Mouse (Mus musculus) forebrain, embryonic 12.5 days (tissue): ENCODE measurements around the gene Tmem251. TPM values are rescaled to one million over a fixed set of nuclear protein-coding genes. Genes with fewer than 3 reads are reported as not detected.

Source experiments
- ATAC-seq: fragments of 200-750 bp; cut with Nextera tagmentation; 2 replicates; pipeline ENCODE4 v1.8.0; 2017; ENCODE audit warnings: moderate TSS enrichment; ENCODE audit not compliant: low FRiP score
- H3K27ac ChIP-seq: fragments of 300-500 bp; sonication (generic); 2 replicates; pipeline ENCODE4 v1.5.1; 2016; ENCODE audit warnings: mild to moderate bottlenecking
- H3K27me3 ChIP-seq: fragments of 300-500 bp; sonication (generic); 2 replicates; pipeline ENCODE4 v1.6.1; 2016; ENCODE audit warnings: mild to moderate bottlenecking
- H3K36me3 ChIP-seq: fragments of 300-500 bp; sonication (generic); replicated peaks from 2 replicates; pipeline ENCODE4 v1.6.1; 2016; ENCODE audit warnings: mild to moderate bottlenecking
- H3K4me1 ChIP-seq: fragments of 300-500 bp; sonication (generic); 2 replicates; pipeline ENCODE4 v1.6.1; 2016
- H3K4me2 ChIP-seq: fragments of 300-500 bp; sonication (generic); 2 replicates; pipeline ENCODE4 v1.6.1; 2016; ENCODE audit warnings: mild to moderate bottlenecking, moderate library complexity
- H3K4me3 ChIP-seq: fragments of 300-500 bp; sonication (generic); replicated peaks from 2 replicates; pipeline ENCODE4 v1.5.1; 2016; ENCODE audit warnings: mild to moderate bottlenecking
- H3K9ac ChIP-seq: fragments of 300-500 bp; sonication (generic); 2 replicates; pipeline ENCODE4 v1.6.1; 2016; ENCODE audit warnings: mild to moderate bottlenecking
- H3K9me3 ChIP-seq: fragments of 300-500 bp; sonication (generic); 2 replicates; pipeline ENCODE4 v1.6.1; 2016
- WGBS: fragments of 180-500 bp; shearing (Covaris S2); methylation state at CpG from one replicate; pipeline ENCODE4 v1.1.7; 2016; 5-methylcytosine and 5-hydroxymethylcytosine counted together
- polyA plus RNA-seq: library from polyadenylated mRNA; unstranded; fragments of >200 nt; fragmentation: Nextera tagmentation; extraction: Ambion mirVana; gene quantifications from 2 replicates; pipeline ENCODE4 v1.2.1, GENCODE M21; 2016

Gene Tmem251
- polyA plus RNA-seq, 1 experiment from 2014 or later: 12.0 TPM

DNA sequence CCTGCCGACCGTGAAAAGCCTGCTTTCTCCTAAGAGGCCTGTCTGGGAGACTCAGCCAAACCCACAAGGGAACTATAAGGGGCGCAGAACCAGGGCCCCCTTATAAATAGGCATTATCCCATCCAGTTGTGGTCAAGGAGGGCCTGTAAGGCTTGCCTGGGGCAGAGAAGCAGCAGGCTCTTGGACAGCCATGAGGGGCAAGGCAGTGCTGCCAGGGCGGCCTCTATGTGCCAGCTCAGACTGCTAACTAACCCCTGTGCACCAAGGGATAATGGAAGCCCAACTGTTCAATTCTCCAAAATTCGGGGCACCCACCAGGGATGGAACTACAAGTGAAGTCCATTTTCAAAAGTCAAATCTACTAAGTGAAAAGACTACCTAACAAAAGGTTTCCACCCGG lies 40.1 kb upstream of the Tmem251 start:
- peak overlapping the region; percentile 83 for H3K9ac ChIP-seq
- peak overlapping the region; percentile 91 for H3K4me2 ChIP-seq
- no peaks in the 10 kb centered on the region for H3K36me3 ChIP-seq
- peak overlapping the region; percentile 71 for H3K27ac ChIP-seq
- H3K4me3 ChIP-seq: peak overlapping the region; percentile 82
- no peaks in the 10 kb centered on the region for H3K9me3 ChIP-seq
- no peak for ATAC-seq
- peaks cover 14% of the 10 kb centered on the region; the same call in 1 of the 2 replicates for H3K27me3 ChIP-seq
- 23% methylated on average over 6 of the region's 6 CpGs for WGBS
- H3K4me1 ChIP-seq: peaks cover 59% of the 10 kb centered on the region

DNA sequence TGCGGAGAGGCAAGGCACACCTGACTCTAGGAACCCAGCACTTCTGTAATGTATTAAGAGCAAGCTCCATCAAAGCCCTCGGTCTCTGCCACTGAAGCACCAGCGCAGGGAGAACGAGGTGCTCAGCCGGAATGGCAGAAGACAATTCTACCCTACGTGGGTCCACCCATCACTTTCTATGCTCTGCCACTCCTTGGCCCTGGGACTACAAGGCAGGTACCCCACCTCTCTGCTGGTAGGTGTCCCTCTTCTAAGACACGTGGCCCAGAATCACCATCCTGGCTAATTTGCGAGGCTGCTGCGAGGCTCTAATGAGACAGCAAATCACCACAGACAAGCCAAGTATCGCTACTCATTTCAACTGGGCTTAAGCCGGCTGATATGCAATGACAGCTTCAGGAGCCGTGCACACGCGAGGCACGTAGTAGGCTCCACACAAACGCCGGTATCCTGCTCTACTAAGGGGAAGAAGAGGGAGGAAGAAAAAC lies 39.6 kb upstream of the Tmem251 start:
- peak; percentile 17 for ATAC-seq
- H3K36me3 ChIP-seq: no peaks in the 10 kb centered on the region
- peak overlapping the region; percentile 83 for H3K9ac ChIP-seq
- peaks cover 14% of the 10 kb centered on the region; the same call in 1 of the 2 replicates for H3K27me3 ChIP-seq
- peak overlapping the region; percentile 82 for H3K4me3 ChIP-seq
- H3K27ac ChIP-seq: peak overlapping the region; percentile 75
- WGBS: 2% methylated on average over 17 of the region's 17 CpGs
- H3K4me2 ChIP-seq: peak overlapping the region; percentile 91
- H3K9me3 ChIP-seq: no peaks in the 10 kb centered on the region
- peaks cover 54% of the 10 kb centered on the region for H3K4me1 ChIP-seq

DNA sequence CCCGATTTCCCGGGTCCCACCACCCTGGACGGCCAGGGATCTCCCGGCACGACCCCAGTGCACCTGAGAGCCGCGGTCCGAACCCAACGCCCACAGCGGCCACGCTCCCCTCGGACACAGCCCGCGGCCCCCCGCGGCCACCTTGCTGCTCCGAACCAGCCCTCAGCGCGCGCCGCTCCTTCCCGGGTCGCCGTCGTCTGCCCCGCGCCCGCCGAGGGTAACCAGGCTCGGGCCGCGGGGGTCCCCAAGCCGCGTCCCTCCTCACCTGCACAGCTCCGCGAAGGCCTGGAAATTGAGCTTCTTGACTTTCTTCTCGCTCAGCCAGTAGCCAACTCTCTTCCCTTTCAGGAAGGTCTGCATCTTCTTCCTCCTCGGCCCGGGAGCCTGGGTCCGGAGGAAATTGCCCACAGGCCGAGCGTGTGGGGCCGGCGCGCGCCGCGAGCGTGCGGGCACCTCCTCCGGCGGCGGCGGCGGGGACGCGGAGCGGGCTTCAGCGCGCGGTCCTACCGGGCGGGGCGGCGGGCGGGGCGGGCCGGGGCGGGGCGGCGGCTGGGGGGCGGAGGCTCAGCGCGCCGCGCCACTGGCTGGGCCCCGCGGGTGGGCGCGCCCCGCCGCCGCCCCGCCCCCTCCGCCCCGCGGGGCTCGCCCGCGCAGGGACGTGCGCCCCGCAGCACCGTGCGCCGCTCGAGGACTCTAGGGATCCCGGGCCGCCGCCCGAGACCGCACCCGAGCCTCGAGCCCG lies 38.9 kb upstream of the Tmem251 start, which contains the start of gene Itpk1:
Gene Itpk1, minus strand, starts transcription at position 474 of the 742 bp plus-strand sequence.
- H3K9ac ChIP-seq: peak within 1 kb of the TSS; percentile 83
- WGBS: under 1% methylated on average over 66 of the region's 105 CpGs
- H3K36me3 ChIP-seq: no peaks in the 10 kb centered on the region
- peaks cover 47% of the 10 kb centered on the region for H3K4me1 ChIP-seq
- no peaks in the 10 kb centered on the region for H3K9me3 ChIP-seq
- peak within 1 kb of the TSS; percentile 86 for H3K27ac ChIP-seq
- peaks cover 14% of the 10 kb centered on the region; the same call in 1 of the 2 replicates for H3K27me3 ChIP-seq
- peak; percentile 90 for ATAC-seq
- peak within 1 kb of the TSS; percentile 82 for H3K4me3 ChIP-seq
- H3K4me2 ChIP-seq: peak within 1 kb of the TSS; percentile 91

DNA sequence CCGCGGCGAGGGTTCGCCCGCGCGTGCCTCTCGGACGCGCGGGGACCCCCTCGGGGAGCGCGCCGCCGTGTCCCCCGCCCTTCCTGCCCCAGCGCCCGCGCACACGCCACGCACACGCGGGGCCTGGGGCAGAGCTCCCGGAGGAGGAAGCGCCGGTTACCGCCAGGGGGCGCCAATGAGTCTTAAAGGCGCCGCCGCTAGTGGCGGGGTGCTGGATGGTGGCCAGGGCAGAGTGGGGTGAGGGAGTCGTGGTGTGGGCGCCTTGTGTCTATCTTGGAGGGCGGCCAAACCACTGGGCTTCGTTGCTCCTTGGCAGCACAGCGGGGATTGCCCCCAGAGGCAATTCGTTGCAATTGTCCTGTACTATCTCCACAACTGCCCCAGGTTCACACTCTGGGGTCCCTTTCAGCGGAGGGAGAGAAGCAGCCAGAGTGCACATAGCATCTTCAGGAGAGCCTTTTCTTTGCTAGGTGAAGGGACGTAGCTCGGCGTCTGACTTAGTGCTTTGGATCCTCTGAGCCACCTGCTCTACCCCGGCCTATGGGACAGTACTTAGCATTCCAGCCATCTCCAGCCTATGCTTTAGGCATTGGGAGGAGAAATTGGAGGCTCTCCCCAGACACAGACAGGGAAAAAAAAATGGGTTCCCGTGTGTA lies 38.2 kb upstream of the Tmem251 start:
- no peaks in the 10 kb centered on the region for H3K9me3 ChIP-seq
- H3K4me2 ChIP-seq: peak overlapping the region; percentile 91
- H3K4me1 ChIP-seq: peaks cover 41% of the 10 kb centered on the region
- H3K36me3 ChIP-seq: no peaks in the 10 kb centered on the region
- WGBS: 2% methylated on average over 45 of the region's 45 CpGs
- H3K4me3 ChIP-seq: peak overlapping the region; percentile 82
- H3K27ac ChIP-seq: peak overlapping the region; percentile 86
- ATAC-seq: peak; percentile 82
- H3K9ac ChIP-seq: peak overlapping the region; percentile 83
- peaks cover 14% of the 10 kb centered on the region; the same call in 1 of the 2 replicates for H3K27me3 ChIP-seq

DNA sequence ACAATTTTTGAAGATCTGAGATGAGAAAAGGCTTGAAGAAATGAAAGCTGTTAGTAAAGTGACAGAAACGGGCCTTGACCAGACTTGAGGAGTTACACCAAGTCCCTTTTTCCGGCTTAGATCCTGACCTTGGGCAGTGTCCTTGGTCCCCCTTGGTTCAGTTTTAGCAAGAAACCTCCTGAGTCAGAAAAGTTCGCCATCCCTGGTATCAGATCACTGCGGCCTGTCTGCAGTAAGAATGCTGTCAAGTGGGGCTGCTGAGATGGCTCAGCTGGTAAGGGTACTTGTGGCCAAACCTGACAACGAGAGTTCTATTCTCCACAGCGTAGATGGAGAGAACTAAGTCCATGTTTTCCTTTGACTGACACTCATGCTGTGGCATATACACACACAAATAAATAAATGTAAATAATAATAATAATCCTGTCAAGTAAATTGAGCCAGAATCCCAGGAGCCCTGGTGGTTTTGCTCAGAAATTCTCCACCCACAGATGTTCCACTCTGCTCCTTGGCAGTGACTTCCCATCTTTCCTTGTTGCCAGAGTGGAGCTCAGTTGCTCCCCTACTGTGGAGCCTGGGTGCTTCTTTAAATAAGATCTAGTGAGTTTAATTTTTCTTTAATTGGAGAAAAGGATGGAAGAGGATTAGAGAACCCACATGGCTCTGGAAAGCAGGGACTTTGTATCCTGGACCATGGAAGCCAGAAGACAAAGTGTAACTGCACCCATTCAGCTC lies 37.5 kb upstream of the Tmem251 start:
- Histone ChIP-seq H3K9ac (0 out of 2 replicates have a peak overlapping the region, but pooled peaks have one; percentile 83), H3K36me3 (no peaks in the 10 kb centered on the region), H3K4me2 (peak overlapping the region; percentile 91), H3K27ac (no peak overlapping the region), H3K4me3 (peak overlapping the region; percentile 82), H3K27me3 (peaks cover 14% of the 10 kb centered on the region; the same call in 1 of the 2 replicates), H3K9me3 (no peaks in the 10 kb centered on the region), H3K4me1 (peaks cover 37% of the 10 kb centered on the region)
- no peak for ATAC-seq
- 70% methylated on average over 6 of the region's 6 CpGs for WGBS

DNA sequence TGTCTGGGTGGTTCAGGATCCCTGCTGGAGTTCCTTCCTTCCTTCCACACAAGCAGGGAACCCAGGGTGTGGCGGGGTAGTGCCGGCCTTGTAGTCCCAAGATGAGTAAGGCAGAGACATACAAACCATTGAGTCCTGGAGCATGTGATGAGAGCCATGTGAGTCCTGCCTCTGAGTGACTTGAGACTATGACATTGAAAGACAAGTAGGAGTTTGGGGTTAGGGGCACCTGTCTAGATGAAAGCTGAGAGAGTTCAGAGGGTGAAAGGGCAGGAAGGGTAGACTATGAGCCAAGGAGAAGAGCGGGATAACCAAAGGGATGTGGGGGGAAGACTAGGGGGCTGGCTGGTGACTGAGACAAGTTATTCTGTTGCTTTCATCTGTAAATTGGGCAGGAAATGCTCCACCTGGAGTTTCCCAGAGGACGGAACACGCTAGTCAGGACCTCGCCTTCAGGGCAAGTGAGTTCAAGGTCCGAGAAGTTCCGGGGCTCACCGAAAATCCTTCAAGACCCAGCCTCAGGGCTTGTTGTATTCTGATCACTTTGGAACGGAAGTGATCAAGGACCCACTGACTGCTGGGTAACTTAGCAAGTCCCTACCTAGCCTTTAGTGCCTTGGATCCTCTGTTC lies 36.6 kb upstream of the Tmem251 start:
- no peak overlapping the region for H3K4me3 ChIP-seq
- no peaks in the 10 kb centered on the region for H3K9me3 ChIP-seq
- 91% methylated on average over 10 of the region's 10 CpGs for WGBS
- no peak for ATAC-seq
- peaks cover 35% of the 10 kb centered on the region for H3K4me1 ChIP-seq
- peaks cover 14% of the 10 kb centered on the region; the same call in 1 of the 2 replicates for H3K27me3 ChIP-seq
- no peak overlapping the region for H3K4me2 ChIP-seq
- no peak overlapping the region for H3K27ac ChIP-seq
- H3K9ac ChIP-seq: no peak overlapping the region
- H3K36me3 ChIP-seq: no peaks in the 10 kb centered on the region

DNA sequence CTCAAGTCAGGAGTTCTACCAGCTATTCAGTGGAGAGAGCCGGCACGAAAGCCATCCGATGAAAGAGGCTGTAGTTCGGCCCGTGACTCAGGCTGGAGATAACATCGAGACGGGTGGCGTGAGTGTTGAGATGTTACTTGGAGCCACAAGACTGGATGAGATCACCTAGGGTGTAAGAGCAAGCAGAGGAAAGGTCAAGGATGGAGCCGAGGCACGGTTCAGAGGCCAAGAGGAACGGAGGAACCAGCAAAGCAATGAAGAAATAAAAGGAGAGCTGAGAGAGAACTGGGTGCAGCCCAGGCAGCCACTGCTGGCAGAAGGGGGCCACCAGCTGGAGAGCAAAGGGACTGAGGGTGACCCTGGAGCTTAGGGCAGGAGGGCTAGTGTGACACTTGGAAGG lies 35.3 kb upstream of the Tmem251 start:
- ATAC-seq: no peak
- H3K36me3 ChIP-seq: no peaks in the 10 kb centered on the region
- 79% methylated on average over 11 of the region's 11 CpGs for WGBS

DNA sequence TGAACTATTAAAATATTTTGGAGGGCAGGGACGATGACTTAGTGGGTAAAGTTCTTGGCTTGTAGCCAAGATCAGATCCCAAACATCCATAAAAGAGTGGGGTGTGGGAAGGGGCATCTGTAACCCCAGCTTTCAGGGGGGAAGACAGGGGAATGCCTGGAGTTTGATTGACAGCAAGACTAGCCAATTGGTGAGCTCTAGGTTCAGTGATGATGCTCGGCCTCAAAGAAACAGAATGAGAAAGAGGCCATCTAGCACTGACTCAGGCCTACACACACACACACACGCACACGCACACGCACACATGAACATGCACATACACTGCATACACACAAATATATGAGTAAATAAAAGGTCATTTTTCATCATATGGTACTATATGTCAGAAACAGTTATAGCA lies 33.7 kb upstream of the Tmem251 start:
- peaks cover 14% of the 10 kb centered on the region; the same call in 1 of the 2 replicates for H3K27me3 ChIP-seq
- no peak for ATAC-seq
- no peak overlapping the region for H3K27ac ChIP-seq
- no peaks in the 10 kb centered on the region for H3K36me3 ChIP-seq
- no peak overlapping the region for H3K4me2 ChIP-seq
- WGBS: 86% methylated on average over 5 of the region's 5 CpGs
- no peak overlapping the region for H3K9ac ChIP-seq
- H3K4me3 ChIP-seq: no peak overlapping the region
- H3K9me3 ChIP-seq: no peaks in the 10 kb centered on the region
- peaks cover 10% of the 10 kb centered on the region for H3K4me1 ChIP-seq

More for the DNA sequence above, 35.3 kb upstream of the Tmem251 start:
- H3K4me2 ChIP-seq: no peak overlapping the region
- H3K9ac ChIP-seq: no peak overlapping the region
- peaks cover 22% of the 10 kb centered on the region for H3K4me1 ChIP-seq
- H3K27ac ChIP-seq: no peak overlapping the region
- peaks cover 14% of the 10 kb centered on the region; the same call in 1 of the 2 replicates for H3K27me3 ChIP-seq
- no peaks in the 10 kb centered on the region for H3K9me3 ChIP-seq
- no peak overlapping the region for H3K4me3 ChIP-seq

DNA sequence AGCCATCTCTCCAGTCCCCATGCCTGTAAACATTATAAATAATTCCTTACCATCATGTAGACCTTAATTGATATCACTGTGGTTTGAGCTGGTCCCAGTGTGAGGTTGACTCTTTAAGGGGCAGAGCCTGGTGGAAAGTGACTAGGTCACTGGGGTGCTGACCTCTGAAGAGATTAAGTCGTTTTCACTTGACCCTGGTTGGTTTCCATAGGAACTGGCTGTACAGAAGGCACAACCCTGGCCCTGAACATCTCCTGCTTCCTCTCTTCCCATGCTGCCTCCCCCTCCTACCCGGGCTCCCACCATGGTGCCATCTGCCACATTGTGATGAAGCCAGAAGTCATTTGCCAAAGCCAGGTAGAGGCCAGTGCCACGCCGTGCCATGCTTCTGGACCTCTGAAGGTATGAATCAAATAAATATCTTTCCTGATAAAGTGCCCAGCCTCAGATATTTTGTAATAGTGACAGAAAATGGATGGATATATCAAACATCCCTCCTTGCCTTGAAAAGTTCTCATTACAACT lies 32.6 kb upstream of the Tmem251 start:
- Histone ChIP-seq H3K4me2 (no peak overlapping the region), H3K27me3 (peaks cover 14% of the 10 kb centered on the region; the same call in 1 of the 2 replicates), H3K27ac (no peak overlapping the region), H3K36me3 (no peaks in the 10 kb centered on the region), H3K9ac (no peak overlapping the region), H3K4me1 (peaks cover 1% of the 10 kb centered on the region), H3K9me3 (no peaks in the 10 kb centered on the region), H3K4me3 (no peak overlapping the region)
- 66% methylated on average over 4 of the region's 4 CpGs for WGBS
- ATAC-seq: no peak

DNA sequence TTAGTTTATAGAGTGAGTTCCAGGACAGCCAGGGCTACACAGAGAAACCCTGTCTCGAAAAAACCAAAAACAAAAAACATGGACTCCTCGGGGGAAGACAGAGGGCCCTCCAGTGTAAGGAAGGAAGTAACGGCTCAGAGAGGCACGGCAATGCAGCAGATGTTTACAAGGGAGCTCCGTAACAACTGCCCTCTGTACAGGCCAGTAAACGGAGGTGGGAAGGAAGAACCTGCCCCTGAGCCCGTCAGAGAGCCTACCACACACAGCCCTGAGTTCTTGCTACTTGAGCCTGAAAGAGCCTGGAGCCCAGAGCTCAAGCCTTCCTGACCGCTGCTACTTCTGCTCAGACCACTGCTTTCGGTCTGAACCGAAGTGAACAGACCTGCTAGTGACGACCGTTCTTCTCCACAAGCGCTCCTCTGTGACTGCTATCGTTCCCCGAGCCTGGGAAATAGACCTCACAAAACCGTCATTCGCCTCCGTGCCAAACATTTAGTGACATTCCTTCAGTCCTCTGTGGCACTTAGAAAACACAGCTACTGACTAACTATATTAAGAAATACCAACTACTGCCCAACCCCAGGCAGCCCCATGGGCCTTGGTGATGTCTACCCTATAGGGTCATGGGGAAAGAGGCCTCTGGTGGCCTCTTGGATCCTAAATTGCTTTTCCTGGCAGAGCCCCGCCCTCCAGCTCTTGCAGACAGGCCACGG lies 30.3 kb upstream of the Tmem251 start:
- Histone ChIP-seq H3K36me3 (no peaks in the 10 kb centered on the region), H3K4me3 (no peak overlapping the region), H3K9ac (no peak overlapping the region), H3K4me1 (no peaks in the 10 kb centered on the region), H3K27ac (no peak overlapping the region), H3K9me3 (no peaks in the 10 kb centered on the region), H3K4me2 (no peak overlapping the region), H3K27me3 (no peaks in the 10 kb centered on the region)
- no peak for ATAC-seq
- 81% methylated on average over 20 of the region's 20 CpGs for WGBS

DNA sequence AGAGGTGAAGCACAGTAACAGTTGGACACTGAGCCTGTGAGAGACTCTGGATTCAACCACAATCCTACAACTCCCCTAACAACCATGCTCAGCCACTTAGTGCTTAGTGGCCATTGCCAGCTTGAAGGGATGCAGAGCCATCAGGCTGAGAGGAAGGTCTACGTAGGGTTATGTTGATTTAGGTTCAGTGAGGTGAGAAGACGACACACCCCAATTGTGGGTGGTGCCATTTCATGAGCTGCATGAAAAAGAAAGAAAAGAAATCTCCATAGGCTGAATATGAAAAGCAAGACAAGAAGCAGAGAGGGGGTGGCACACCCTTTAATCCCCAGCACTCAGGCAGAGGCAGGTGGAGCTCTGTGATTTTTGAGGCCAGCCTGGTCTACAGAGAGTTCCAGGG lies 29.4 kb upstream of the Tmem251 start:
- Histone ChIP-seq H3K36me3 (no peaks in the 10 kb centered on the region), H3K9me3 (no peaks in the 10 kb centered on the region), H3K4me2 (no peak overlapping the region), H3K4me3 (no peak overlapping the region), H3K4me1 (no peaks in the 10 kb centered on the region), H3K27ac (no peak overlapping the region), H3K9ac (no peak overlapping the region), H3K27me3 (no peaks in the 10 kb centered on the region)
- ATAC-seq: no peak
- WGBS: 76% methylated on average over 2 of the region's 2 CpGs
